Mouse (Mus musculus): Measurements from ENCODE around the gene Ltbp3.

The Ltbp3 gene

DNA sequence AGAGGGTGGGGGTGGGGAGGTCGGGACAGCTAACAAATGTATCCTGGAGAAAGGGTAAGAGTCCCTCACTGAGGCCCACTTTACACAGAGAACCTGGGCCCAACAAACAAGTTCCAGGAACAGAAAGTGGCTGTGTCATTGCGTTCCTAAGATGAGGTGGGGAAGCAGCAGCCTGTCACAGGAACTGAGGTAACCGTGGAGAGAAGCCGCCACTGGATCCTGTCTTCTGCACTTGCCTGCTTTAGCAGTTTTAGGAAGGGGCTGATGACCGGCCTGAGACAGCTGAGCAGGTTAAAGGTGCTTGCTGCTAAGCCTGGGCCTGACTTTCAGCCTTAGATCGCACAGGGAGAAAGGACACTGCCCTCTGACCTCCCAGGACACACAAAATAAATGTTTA, 66.1 kb downstream of the Ltbp3 start:
- DNase-seq (ENCODE audit: low spot score), result no peak

GRCm38 (mm10) chr19:5807740-5808139, 67.0 kb downstream of the Ltbp3 start:
- DNase-seq (ENCODE audit: low spot score), result no peak

All from ovary, adult 18-20 months (tissue).